Comparison of ENCODE assay signal across 13 mouse cellular contexts in genomic region chr13:15664580-15665201, GRCm38 (mm10).
DNase-seq lines count a peak whose midpoint lies in the region; ATAC-seq and TF ChIP-seq lines count a peak whose summit lies in the region.
"Had no signal": no experiment of that assay in that cellular context is flagged by ENCODE, and none has a peak within 500 bp of the region (broad histone marks: within the 10 kb centered on the region; RNA-seq: fewer than 3 reads in every experiment).

No protein-coding gene starts in this region.

- 0 out of 2 replicates have a peak, but pooled peaks cover 3% of the 10 kb centered on the region for H3K36me3 ChIP-seq in kidney, postnatal 0 days (ENCODE audit: insufficient read depth, low read length)
- peaks cover 59% of the 10 kb centered on the region for H3K36me3 ChIP-seq in limb, embryonic 13.5 days

- 27% methylated on average over 7 of the region's 7 CpGs for WGBS in kidney, postnatal 0 days
- WGBS in limb, embryonic 13.5 days = 9% methylated on average over 7 of the region's 7 CpGs

- no peak overlapping the region for H3K4me3 ChIP-seq in kidney, postnatal 0 days (replicated peaks; ENCODE audit: low read depth, low read length)
- H3K4me3 ChIP-seq in limb, embryonic 13.5 days = no peak overlapping the region
- H3K4me3 ChIP-seq: forebrain, embryonic 10.5 days; midbrain, embryonic 12.5 days had no signal

- no peak overlapping the region for H3K27ac ChIP-seq in kidney, postnatal 0 days
- peak overlapping the region; percentile 56; the same call in 1 of the 2 replicates for H3K27ac ChIP-seq in limb, embryonic 13.5 days
- H3K27ac ChIP-seq: forebrain, embryonic 10.5 days; midbrain, embryonic 12.5 days had no signal

- H3K9me3 ChIP-seq in kidney, postnatal 0 days (replicated peaks; ENCODE audit: low read length) = no peaks in the 10 kb centered on the region
- no peaks in the 10 kb centered on the region for H3K9me3 ChIP-seq in limb, embryonic 13.5 days
- H3K9me3 ChIP-seq: forebrain, embryonic 10.5 days; midbrain, embryonic 12.5 days had no signal

- H3K27me3 ChIP-seq in kidney, postnatal 0 days (ENCODE audit: insufficient read depth, low read length) = no peaks in the 10 kb centered on the region
- no peaks in the 10 kb centered on the region for H3K27me3 ChIP-seq in limb, embryonic 13.5 days
- H3K27me3 ChIP-seq: midbrain, embryonic 12.5 days had no signal

- TF ChIP-seq POLR2A in brain, embryonic 14.5 days (IDR thresholded peaks at IDR 0.05; ENCODE audit: borderline replicate concordance, extremely low read depth, insufficient read depth, insufficient read length, poor library complexity, severe bottlenecking) = no peak

- no peak overlapping the region for H3K4me2 ChIP-seq in kidney, postnatal 0 days (ENCODE audit: low read length)
- peak overlapping the region; percentile 33; the same call in 1 of the 2 replicates for H3K4me2 ChIP-seq in limb, embryonic 13.5 days (replicated peaks)
- H3K4me2 ChIP-seq: midbrain, embryonic 12.5 days had no signal

- H3K4me1 ChIP-seq in kidney, postnatal 0 days (replicated peaks; ENCODE audit: insufficient read depth, low read length) = no peaks in the 10 kb centered on the region
- H3K4me1 ChIP-seq in limb, embryonic 13.5 days = peaks cover 46% of the 10 kb centered on the region
- H3K4me1 ChIP-seq: midbrain, embryonic 12.5 days had no signal

- DNase-seq in kidney, postnatal 0 days (ENCODE audit: low spot score) = peak; percentile 39
- DNase-seq in kidney, adult 9 months = no peak
- DNase-seq in brain, embryonic 14.5 days (ENCODE audit: low read depth) = peak; percentile 56
- peak; percentile 40 for DNase-seq in embryo, embryonic 9.5 days (ENCODE audit: extremely low spot score)
- no peak for DNase-seq in left cerebral cortex, adult 9 months (ENCODE audit: low spot score in 2 of 2)
- DNase-seq in c-Kit-positive CD71-positive TER-119-positive erythroid progenitor cells, embryonic 14.5 days (ENCODE audit: low spot score) = no peak
- DNase-seq: adrenal gland, postnatal 10 days; cerebellum, adult 2 months; kidney, postnatal 4 days; retina, postnatal 1 day had no signal

- no peak for TF ChIP-seq CTCF in kidney, postnatal 0 days (IDR thresholded peaks at IDR 0.05; ENCODE audit: low read depth)
- TF ChIP-seq CTCF in brain, embryonic 14.5 days (IDR thresholded peaks at IDR 0.05; ENCODE audit: borderline replicate concordance, extremely low read depth, insufficient read depth, insufficient read length) = no peak

- H3K9ac ChIP-seq in kidney, postnatal 0 days (ENCODE audit: low read depth, low read length) = no peak overlapping the region
- no peak overlapping the region for H3K9ac ChIP-seq in limb, embryonic 13.5 days
- H3K9ac ChIP-seq: midbrain, embryonic 12.5 days had no signal

- ATAC-seq in kidney, postnatal 0 days (replicated peaks; ENCODE audit: low FRiP score, low read depth) = no peak
- ATAC-seq in limb, embryonic 13.5 days (ENCODE audit: low FRiP score, low read depth) = peak; percentile 82

Comparison
In these comparisons a context has a peak if more than half of its experiments do, and no peak if none do; other contexts are left out.
1. DNase-seq: peak in kidney, postnatal 0 days (single experiment), brain, embryonic 14.5 days (single experiment) and embryo, embryonic 9.5 days (single experiment); none in kidney, adult 9 months (single experiment), left cerebral cortex, adult 9 months (0 of 2) and c-Kit-positive CD71-positive TER-119-positive erythroid progenitor cells, embryonic 14.5 days (single experiment).